Mouse (Mus musculus) MEL (cell line): ENCODE results near the gene Sctr.

ENCODE experiments used
- CTCF ChIP-seq, 3 experiments: IDR thresholded peaks in 2 of 3; conservative IDR thresholded peaks in 1 of 3; 2 replicates each; pipeline ENCODE4 v1.5.1; 2011 to 2012; ENCODE audit warnings: low read length in 3 of 3, low read depth in 2 of 3, mild to moderate bottlenecking in 2 of 3, improper control_type of control experiment in 1 of 3, inconsistent platforms in 1 of 3, mixed read lengths in 1 of 3, moderate library complexity in 1 of 3; ENCODE audit not compliant: control insufficient read depth in 1 of 3, insufficient read depth in 1 of 3, poor library complexity in 1 of 3, severe bottlenecking in 1 of 3
- E2F4 ChIP-seq: IDR thresholded peaks from 2 replicates; pipeline ENCODE4 v1.6.1; 2011; ENCODE audit warnings: low read depth, low read length, improper control_type of control experiment, borderline replicate concordance
- ELF1 ChIP-seq: IDR thresholded peaks from 2 replicates; pipeline ENCODE4 v1.6.1; 2014; ENCODE audit warnings: low read depth, mild to moderate bottlenecking, inconsistent platforms, low read length, improper control_type of control experiment, moderate library complexity
- EP300 ChIP-seq, 2 experiments: IDR thresholded peaks; 2 replicates each; pipeline ENCODE4 v1.6.1; 2011; ENCODE audit warnings: improper control_type of control experiment in 2 of 2, low read length in 2 of 2, low read depth in 1 of 2, mild to moderate bottlenecking in 1 of 2
- GATA1 ChIP-seq: IDR thresholded peaks from 2 replicates; pipeline ENCODE4 v1.6.1; 2011; ENCODE audit warnings: low read depth, low read length, improper control_type of control experiment
- MAZ ChIP-seq: IDR thresholded peaks from 2 replicates; pipeline ENCODE4 v1.6.1; 2012; ENCODE audit warnings: low read depth, mild to moderate bottlenecking, inconsistent platforms, low read length, improper control_type of control experiment
- POLR2A ChIP-seq, 2 experiments: IDR thresholded peaks; 2 replicates each; pipeline ENCODE4 v1.6.1; 2011 to 2012; ENCODE audit warnings: low read length in 2 of 2, mild to moderate bottlenecking in 2 of 2, control low read depth in 1 of 2, improper control_type of control experiment in 1 of 2, low read depth in 1 of 2, moderate library complexity in 1 of 2; ENCODE audit not compliant: control insufficient read depth in 1 of 2, insufficient read depth in 1 of 2, poor library complexity in 1 of 2
- RAD21 ChIP-seq: IDR thresholded peaks from 2 replicates; pipeline ENCODE4 v1.6.1; 2011; ENCODE audit warnings: mild to moderate bottlenecking, low read depth, low read length, improper control_type of control experiment
- RCOR1 ChIP-seq: IDR thresholded peaks from 2 replicates; pipeline ENCODE4 v1.6.1; 2012; ENCODE audit warnings: low read depth, mild to moderate bottlenecking, inconsistent platforms, low read length, improper control_type of control experiment
- TAL1 ChIP-seq: IDR thresholded peaks from 2 replicates; pipeline ENCODE4 v1.6.1; 2012; ENCODE audit warnings: mild to moderate bottlenecking, inconsistent platforms, low read length, moderate library complexity, mixed read lengths
- TCF12 ChIP-seq: IDR thresholded peaks from 2 replicates; pipeline ENCODE4 v1.6.1; 2014; ENCODE audit warnings: low read depth, mild to moderate bottlenecking, inconsistent platforms, low read length, improper control_type of control experiment, moderate library complexity
- USF1 ChIP-seq: IDR thresholded peaks from 2 replicates; pipeline ENCODE4 v1.6.1; 2014; ENCODE audit warnings: low read depth, mild to moderate bottlenecking, inconsistent platforms, low read length, improper control_type of control experiment, moderate library complexity
- ZNF384 ChIP-seq: IDR thresholded peaks from 2 replicates; pipeline ENCODE4 v1.6.1; 2012; ENCODE audit warnings: low read depth, mild to moderate bottlenecking, inconsistent platforms, low read length, improper control_type of control experiment

DNA sequence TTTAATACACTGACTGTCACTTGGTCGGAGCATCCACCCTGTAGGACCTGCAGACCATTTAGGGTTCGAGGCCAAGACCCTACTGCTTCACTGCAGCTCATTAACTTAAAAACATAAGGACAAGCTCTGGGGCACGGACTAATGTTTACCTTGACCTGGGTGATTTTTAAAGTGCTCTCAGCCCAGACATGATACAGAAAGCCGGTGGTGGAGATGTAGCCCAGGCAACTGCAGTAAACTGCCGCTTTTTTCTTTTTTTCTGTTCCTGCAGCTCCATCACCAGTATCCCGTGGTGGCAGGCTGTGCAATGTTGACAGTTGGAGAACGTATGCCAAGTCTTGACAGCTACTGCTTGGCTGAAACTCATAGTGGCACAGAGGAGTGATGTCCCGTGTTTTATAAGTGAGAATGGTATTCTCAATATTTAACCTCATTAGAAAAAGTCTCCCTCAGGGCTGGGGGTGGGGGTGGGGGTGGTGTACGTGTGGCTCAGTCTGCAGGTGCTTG, 48.9 kb upstream of the Sctr start:
- TF ChIP-seq POLR2A (IDR thresholded peaks at IDR 0.05; ENCODE audit: control insufficient read depth in 1 of 2, insufficient read depth in 1 of 2, low read depth in 1 of 2, low read length in 2 of 2, poor library complexity in 1 of 2): no peak
- TF ChIP-seq E2F4: no peak
- TF ChIP-seq TAL1: no peak
- no peak for TF ChIP-seq MAZ
- TF ChIP-seq TCF12: no peak
- no peak for TF ChIP-seq EP300 (IDR thresholded peaks at IDR 0.05; ENCODE audit: low read depth in 1 of 2, low read length in 2 of 2)
- TF ChIP-seq USF1: no peak
- TF ChIP-seq CTCF (IDR thresholded peaks at IDR 0.05 in 2 of 3, conservative IDR thresholded peaks at IDR 0.05 in 1 of 3; ENCODE audit: control insufficient read depth in 1 of 3, insufficient read depth in 1 of 3, low read depth in 2 of 3, low read length in 3 of 3, poor library complexity in 1 of 3, severe bottlenecking in 1 of 3): no peak
- TF ChIP-seq RAD21: no peak
- no peak for TF ChIP-seq ELF1
- TF ChIP-seq GATA1: no peak
- TF ChIP-seq ZNF384: no peak
- TF ChIP-seq RCOR1: no peak
